Mouse (Mus musculus): ENCODE measurements around the gene Copg2. TPM values are rescaled to one million over a fixed set of nuclear protein-coding genes. Genes with fewer than 3 reads are reported as not detected.

Copg2 gene
- total RNA-seq, 4 experiments from 2014 or later, result 13.0 to 14.5 (median 13.4) TPM

GRCm38 (mm10) chr6:30734988-30735727 is 161.4 kb downstream of the Copg2 start:
- DNase-seq (ENCODE audit: low spot score in 2 of 2), result no peak

DNA sequence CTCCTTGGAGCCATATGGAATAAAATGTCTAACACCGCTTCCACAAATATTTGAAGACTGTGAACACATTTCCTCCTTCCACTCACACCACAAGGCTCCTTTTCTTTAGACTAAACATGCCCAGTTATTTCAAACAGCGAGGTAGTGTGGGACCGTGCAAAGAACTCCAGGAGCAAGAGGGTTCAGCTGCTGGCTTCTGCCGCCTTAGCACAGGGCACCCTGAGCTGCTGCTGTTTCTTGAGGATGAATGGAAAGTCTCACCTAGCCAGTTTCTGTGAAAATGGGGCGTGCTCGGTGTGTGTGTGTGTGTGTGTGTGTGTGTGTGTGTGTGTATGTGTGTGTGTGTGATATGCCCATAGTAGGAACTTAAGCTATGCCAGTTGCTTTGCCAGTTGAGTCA is 162.1 kb downstream of the Copg2 start:
- no peak for DNase-seq (ENCODE audit: low spot score in 2 of 2)

GRCm38 (mm10) chr6:30732571-30733130 is 163.9 kb downstream of the Copg2 start:
- DNase-seq (ENCODE audit: low spot score in 2 of 2), result no peak

GRCm38 (mm10) chr6:30730301-30730971 is 166.2 kb downstream of the Copg2 start:
- no peak for DNase-seq (ENCODE audit: low spot score in 2 of 2)

DNA sequence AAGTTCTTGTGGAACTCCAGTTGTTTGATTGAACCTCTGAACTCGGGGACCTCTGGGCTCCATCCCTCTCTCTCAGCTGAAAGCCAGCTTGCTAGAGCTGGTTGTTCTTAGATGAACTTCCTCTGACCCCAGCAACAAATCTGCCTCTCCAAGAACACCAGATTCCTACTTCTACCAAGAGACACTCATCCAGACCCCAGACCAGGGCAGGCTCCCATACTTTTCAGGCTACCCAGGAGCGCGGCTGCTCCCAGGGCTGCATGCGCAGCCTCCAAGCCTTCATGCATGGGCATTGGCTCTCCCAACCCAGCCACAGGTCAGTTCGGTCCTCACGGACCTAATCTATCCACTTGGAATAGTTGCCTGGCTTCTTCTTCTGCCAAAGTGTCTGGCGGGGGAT is 173.3 kb downstream of the Copg2 start, which contains the start of gene Mest:
Mest (plus strand) TSS at position 217 of the 400 bp plus-strand sequence.
- no peak for DNase-seq (ENCODE audit: low spot score in 2 of 2)

DNA sequence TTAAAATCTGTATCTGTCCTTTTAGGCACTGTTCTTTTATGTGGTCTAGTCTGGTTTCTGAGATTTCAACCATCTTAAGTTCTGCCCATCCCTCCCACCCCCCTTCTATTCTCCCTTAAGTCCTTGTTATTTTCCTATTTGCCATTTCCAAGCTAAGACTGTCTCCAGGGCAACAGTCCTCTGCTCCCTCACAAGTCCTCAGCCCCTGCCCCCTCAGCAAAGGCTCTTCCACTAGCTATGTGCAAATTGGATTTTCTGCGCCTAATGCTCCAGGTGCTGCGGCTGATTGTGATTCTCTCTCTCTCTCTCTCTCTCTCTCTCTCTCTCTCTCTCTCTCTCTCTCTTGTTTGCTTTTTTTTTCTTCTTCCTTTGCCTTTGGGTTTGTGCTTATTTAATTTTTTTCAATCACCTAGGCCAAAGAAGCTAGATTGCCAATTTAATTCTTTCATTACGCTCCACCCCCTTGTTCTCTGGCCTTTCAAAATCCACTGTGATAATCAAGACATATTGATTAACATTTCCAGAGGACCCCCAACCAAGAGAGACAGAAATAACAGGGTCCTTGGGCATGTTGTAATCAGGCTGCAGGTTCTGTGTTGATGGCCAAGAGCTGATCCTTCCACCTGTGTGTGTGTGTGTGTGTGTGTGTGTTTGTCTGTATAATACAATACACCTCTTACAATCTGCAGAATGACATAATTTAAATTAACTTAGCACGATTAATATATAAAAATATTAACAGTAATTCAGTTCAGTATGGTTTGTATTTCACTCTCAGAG is 174.0 kb downstream of the Copg2 start:
- DNase-seq (ENCODE audit: low spot score in 2 of 2), result no peak

DNA sequence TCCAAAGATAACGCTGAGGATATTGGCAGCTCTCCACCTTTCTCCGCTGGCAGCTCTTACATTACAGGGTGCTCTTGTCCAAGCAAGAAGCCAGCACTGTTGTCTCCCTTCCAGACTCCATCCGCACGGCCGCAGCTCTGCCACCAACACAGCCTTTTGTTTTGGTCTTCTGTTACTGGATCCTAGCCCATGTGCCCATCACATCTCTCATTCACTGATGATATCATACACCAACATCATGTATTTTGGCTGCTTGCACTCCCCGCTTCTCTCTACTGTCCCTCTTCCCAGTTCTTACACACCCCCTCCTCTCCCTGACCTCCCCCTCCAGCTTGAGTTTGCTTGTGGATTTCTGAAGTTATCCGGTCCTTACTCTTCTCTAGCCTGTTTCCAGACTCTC is 179.8 kb downstream of the Copg2 start:
- DNase-seq (ENCODE audit: low spot score in 2 of 2), result no peak

DNA sequence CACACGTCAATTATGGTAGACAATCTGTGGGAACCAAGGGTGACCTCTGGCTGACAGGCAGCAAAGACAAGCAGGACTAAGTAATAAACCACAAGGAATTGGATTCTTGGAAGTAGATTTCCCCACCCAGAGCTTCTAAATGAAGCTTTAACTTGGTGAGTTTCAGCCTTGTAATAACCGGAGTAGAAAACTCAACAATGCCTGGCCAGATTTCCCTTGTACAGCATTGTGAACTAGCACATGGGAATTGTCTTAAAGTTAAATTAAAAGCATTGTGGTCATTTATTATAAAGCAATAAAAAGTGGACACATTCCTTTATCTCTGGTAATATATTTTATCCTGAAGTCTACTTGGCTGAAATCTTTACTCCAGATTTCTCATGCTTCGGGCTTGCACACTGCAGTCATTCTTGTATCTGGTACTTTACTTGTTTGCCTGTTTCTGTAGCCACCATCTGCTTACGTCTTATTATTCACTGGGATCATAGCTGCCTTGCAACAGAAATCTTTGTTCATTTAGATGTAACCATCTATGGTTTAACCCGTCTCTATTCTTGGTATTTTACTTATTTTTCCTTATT is 181.6 kb downstream of the Copg2 start:
- no peak for DNase-seq (ENCODE audit: low spot score in 2 of 2)

- DNase-seq (ENCODE audit: low spot score in 2 of 2), result no peak
Observed at GRCm38 (mm10) chr6:30713896-30714295, 182.7 kb downstream of the Copg2 start.

DNA sequence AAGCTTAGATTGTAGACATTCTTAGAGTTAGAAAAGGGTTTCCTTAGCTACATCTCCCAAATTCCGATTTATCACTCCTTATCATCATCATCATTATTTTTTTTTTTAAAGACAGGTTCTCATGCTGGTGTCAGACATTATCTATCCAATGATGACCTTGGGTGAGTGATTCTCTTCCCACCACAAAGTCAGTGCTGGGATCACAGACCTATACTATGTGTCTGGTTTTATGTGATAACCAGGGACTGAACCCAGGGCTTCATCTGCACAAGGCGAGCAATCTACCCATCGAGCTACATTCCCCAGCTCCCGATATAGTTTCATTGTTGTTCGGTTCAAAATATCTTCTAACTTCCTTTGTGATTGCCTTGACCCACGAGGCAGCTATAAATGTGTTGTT is 183.1 kb downstream of the Copg2 start:
- no peak for DNase-seq (ENCODE audit: low spot score in 2 of 2)

- no peak for DNase-seq (ENCODE audit: low spot score in 2 of 2)
Observed at GRCm38 (mm10) chr6:30712484-30712883, 184.1 kb downstream of the Copg2 start.

DNA sequence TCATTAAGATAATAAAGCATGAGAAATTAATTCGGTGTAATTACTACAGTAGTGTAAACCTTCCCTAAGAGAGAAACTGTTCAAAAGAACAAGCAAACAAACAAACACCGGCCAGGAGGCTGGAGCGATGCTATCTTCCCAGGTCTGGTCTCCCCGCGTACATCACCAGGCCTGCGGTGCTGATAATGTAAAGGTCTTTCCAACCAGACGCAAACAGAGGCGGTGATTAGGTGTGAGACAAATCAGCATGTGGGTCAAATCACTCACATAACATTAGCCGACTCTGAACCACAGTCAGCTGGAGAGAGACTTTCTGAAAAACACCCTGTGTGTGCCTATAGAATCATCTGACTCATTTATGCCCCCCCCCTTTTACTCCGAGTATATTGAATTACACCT is 185.2 kb downstream of the Copg2 start:
- no peak for DNase-seq (ENCODE audit: low spot score in 2 of 2)

- DNase-seq (ENCODE audit: low spot score in 2 of 2), result no peak
Observed at GRCm38 (mm10) chr6:30710371-30711364, 185.9 kb downstream of the Copg2 start.

- DNase-seq (ENCODE audit: low spot score in 2 of 2), result no peak
Observed at GRCm38 (mm10) chr6:30709115-30709514, 187.5 kb downstream of the Copg2 start.

GRCm38 (mm10) chr6:30703977-30704602 is 192.5 kb downstream of the Copg2 start:
- DNase-seq (ENCODE audit: low spot score in 2 of 2), result no peak

GRCm38 (mm10) chr6:30703476-30703875 is 193.1 kb downstream of the Copg2 start:
- no peak for DNase-seq (ENCODE audit: low spot score in 2 of 2)

DNA sequence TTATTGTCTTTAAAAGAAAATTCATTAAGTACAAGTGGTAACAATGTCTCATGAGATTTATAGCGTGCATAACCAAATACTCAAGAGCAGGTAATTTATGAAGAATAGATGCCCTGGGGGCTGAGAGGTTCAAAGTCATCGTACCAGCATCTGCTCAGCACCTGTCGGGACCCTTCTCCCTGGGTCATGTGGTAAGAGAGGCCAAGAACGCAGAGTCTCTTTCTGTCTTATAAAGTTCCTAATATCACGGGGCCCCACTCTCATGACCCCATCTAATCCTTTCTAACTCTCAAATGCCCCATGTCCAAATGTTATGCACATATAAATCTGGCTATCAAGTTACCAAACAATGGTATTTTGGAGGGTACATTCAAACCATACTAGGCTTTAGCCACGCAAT is 193.7 kb downstream of the Copg2 start:
- DNase-seq (ENCODE audit: low spot score in 2 of 2), result no peak

DNA sequence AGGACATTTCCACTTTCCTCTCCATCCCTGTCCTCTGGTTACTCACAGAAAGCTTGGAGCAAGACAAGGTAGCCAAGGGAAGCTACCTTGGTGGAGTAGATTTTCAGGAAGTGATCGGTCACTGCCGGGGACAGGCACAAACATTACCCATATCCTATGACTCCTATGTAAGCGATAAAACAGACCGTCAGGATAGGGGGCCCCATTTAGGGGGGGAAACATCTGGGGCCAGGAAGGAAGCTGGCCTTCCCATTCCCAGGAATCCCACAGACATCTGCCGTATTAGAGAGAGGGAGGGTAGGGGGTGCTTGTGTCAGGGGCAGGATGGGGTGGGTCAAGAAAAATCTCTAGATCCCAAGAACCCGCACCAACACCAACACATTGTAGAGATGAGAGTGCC is 196.4 kb downstream of the Copg2 start:
- DNase-seq (ENCODE audit: low spot score in 2 of 2), result no peak

DNA sequence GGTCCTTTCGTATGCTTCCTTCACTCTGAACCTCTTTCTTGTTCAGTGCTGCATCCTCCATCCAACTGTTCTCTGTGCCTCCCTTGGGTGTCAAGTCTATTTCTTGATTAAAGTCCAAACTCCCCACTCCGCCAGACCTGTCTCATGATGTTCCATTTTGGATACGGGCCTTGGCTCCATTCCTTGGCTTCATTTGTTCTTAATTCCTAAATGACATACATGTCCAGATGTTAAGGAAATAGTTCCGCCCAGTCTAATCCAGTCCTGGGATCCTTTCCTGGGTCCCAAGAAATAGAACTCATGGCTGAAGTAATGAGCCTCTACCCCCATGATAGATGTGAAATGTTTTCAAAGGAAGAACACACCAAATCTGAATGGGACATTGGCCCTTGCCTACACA is 198.6 kb downstream of the Copg2 start:
- peak in 1 of 2 experiments; percentile 8 for DNase-seq (ENCODE audit: low spot score in 2 of 2)

Data from gastrocnemius, adult 8-10 months (tissue).